Mouse (Mus musculus) MEL (cell line): ENCODE results near the gene Chchd10.

Experiments used
- CTCF ChIP-seq, 3 experiments: IDR thresholded peaks in 2 of 3; conservative IDR thresholded peaks in 1 of 3; 2 replicates each; pipeline ENCODE4 v1.5.1; 2011 to 2012; ENCODE audit warnings: low read length in 3 of 3, low read depth in 2 of 3, mild to moderate bottlenecking in 2 of 3, improper control_type of control experiment in 1 of 3, inconsistent platforms in 1 of 3, mixed read lengths in 1 of 3, moderate library complexity in 1 of 3; ENCODE audit not compliant: control insufficient read depth in 1 of 3, insufficient read depth in 1 of 3, poor library complexity in 1 of 3, severe bottlenecking in 1 of 3
- EP300 ChIP-seq, 2 experiments: IDR thresholded peaks; 2 replicates each; pipeline ENCODE4 v1.6.1; 2011; ENCODE audit warnings: improper control_type of control experiment in 2 of 2, low read length in 2 of 2, low read depth in 1 of 2, mild to moderate bottlenecking in 1 of 2
- ETS1 ChIP-seq: IDR thresholded peaks from 2 replicates; pipeline ENCODE4 v1.6.1; 2012; ENCODE audit warnings: low read depth, mild to moderate bottlenecking, inconsistent platforms, low read length, improper control_type of control experiment, moderate library complexity

DNA sequence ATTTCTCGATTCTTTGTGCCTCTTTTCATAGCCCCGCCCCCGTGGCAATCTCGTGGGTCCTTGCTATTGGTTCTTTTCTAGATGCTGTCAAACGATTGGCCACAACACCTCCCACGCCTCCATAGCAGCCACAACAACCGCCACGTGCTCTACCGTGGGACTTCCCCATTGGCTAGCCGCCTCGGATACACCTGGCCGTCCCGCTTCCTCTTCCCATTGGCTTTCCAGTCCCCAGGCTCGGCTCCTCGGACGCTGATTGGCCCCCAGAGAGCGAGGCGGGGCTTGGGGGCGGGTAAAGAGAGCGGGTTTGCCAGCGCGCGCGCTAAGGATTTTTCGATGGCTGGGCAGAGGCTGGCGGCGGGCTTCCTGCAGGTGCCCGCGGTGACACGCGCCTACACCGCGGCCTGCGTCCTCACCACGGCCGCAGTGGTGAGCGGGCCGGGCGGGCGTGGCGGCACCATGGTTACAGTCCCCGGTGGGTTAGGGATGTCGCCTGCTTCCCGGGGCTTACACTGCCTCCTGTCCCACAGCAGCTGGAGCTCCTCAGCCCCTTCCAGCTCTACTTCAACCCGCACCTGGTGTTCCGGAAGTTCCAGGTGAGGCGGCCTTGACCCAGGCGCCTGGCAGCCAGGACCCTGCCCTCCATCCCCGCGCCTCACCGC is 39.7 kb upstream of the Chchd10 start, which contains the start of gene Derl3:
- TF ChIP-seq EP300 (IDR thresholded peaks at IDR 0.05; ENCODE audit: low read depth in 1 of 2, low read length in 2 of 2): no peak
- TF ChIP-seq CTCF (IDR thresholded peaks at IDR 0.05 in 2 of 3, conservative IDR thresholded peaks at IDR 0.05 in 1 of 3; ENCODE audit: control insufficient read depth in 1 of 3, insufficient read depth in 1 of 3, low read depth in 2 of 3, low read length in 3 of 3, poor library complexity in 1 of 3, severe bottlenecking in 1 of 3): no peak
- no peak for TF ChIP-seq ETS1
